Mouse (Mus musculus) megakaryocyte, embryonic 14.5 days (primary cell): Measurements from ENCODE around the gene Trim5. TPM values are rescaled to one million over a fixed set of nuclear protein-coding genes. Genes with fewer than 3 reads are reported as not detected.
"Not testable (repeated sequence)": the region's sequence is repeated elsewhere in the genome, so short reads cannot be mapped to it uniquely, and the experiment has no call there.

ENCODE experiments used
- H3K27me3 ChIP-seq: replicated peaks from 2 replicates; pipeline ENCODE3; 2012; ENCODE audit warnings: inconsistent platforms
- H3K36me3 ChIP-seq: replicated peaks from 2 replicates; pipeline ENCODE3; 2012; ENCODE audit warnings: low read length, inconsistent platforms, mixed read lengths
- H3K4me1 ChIP-seq: 2 replicates; pipeline ENCODE4 v1.6.1; 2012; ENCODE audit warnings: inconsistent platforms
- H3K4me3 ChIP-seq: replicated peaks from 2 replicates; pipeline ENCODE3; 2012; ENCODE audit warnings: moderate library complexity, mild to moderate bottlenecking, inconsistent platforms
- H3K9me3 ChIP-seq: 2 replicates; pipeline ENCODE4 v1.6.1; 2012; ENCODE audit warnings: inconsistent platforms
- FLI1 ChIP-seq: IDR thresholded peaks from 2 replicates; pipeline ENCODE4 v1.6.1; 2012; ENCODE audit warnings: low read length, inconsistent platforms, mixed read lengths
- GATA1 ChIP-seq: IDR thresholded peaks from 3 replicates; pipeline ENCODE4 v1.6.1; 2012; ENCODE audit warnings: mixed read lengths, low read length, inconsistent platforms, borderline replicate concordance
- polyA plus RNA-seq: library from polyadenylated mRNA; stranded (reverse); fragments of >175 nt; gene quantifications from 2 replicates; pipeline ENCODE4 v1.2.3, GENCODE M21; 2012; ENCODE audit warnings: low replicate concordance; ENCODE audit not compliant: insufficient read depth

The Trim5 gene
- 0.08 TPM in 1 of 2 replicates, not detected in the other for polyA plus RNA-seq

GRCm38 (mm10) chr7:104287576-104288443, at the start of gene Trim5:
TSS of gene Trim5 (minus strand) at chr7:104288094.
- H3K36me3 ChIP-seq, H3K9me3 ChIP-seq, H3K4me1 ChIP-seq, H3K27me3 ChIP-seq, H3K4me3 ChIP-seq: not testable (repeated sequence)

GRCm38 (mm10) chr7:104335547-104335946, 47.7 kb upstream of the Trim5 start:
- H3K27me3 ChIP-seq, H3K4me3 ChIP-seq, H3K9me3 ChIP-seq, H3K4me1 ChIP-seq: not testable (repeated sequence)
- H3K36me3 ChIP-seq, result peaks cover 14% of the 10 kb centered on the region

GRCm38 (mm10) chr7:104329171-104329570, 41.3 kb upstream of the Trim5 start, which contains the start of gene Trim34b:
TSS of gene Trim34b (plus strand) at chr7:104329471.
- H3K36me3 ChIP-seq, H3K27me3 ChIP-seq, H3K4me3 ChIP-seq, H3K4me1 ChIP-seq, H3K9me3 ChIP-seq: not testable (repeated sequence)

- TF ChIP-seq FLI1, result no peak
- no peak for TF ChIP-seq GATA1
- no peaks in the 10 kb centered on the region for H3K36me3 ChIP-seq
- no peaks in the 10 kb centered on the region for H3K4me1 ChIP-seq
- H3K4me3 ChIP-seq, result no peak overlapping the region
- H3K27me3 ChIP-seq, result no peaks in the 10 kb centered on the region
- H3K9me3 ChIP-seq, result no peaks in the 10 kb centered on the region
Measured at GRCm38 (mm10) chr7:104322028-104322427, 34.1 kb upstream of the Trim5 start.

- H3K9me3 ChIP-seq, H3K4me3 ChIP-seq, H3K36me3 ChIP-seq, H3K27me3 ChIP-seq, H3K4me1 ChIP-seq: not testable (repeated sequence)
Measured at GRCm38 (mm10) chr7:104315369-104316080, 27.6 kb upstream of the Trim5 start, which contains the start of gene Trim12a. TSS of gene Trim12a (minus strand) at chr7:104315466.

GRCm38 (mm10) chr7:104314796-104315353, 27.0 kb upstream of the Trim5 start:
- Histone ChIP-seq H3K4me1 (no peaks in the 10 kb centered on the region), H3K27me3 (no peaks in the 10 kb centered on the region), H3K36me3 (no peaks in the 10 kb centered on the region), H3K9me3 (no peaks in the 10 kb centered on the region), H3K4me3 (no peak overlapping the region)
- TF ChIP-seq GATA1, result no peak
- TF ChIP-seq FLI1, result no peak

- TF ChIP-seq GATA1 (no peak), FLI1 (no peak)
- H3K27me3 ChIP-seq, result no peaks in the 10 kb centered on the region
- no peaks in the 10 kb centered on the region for H3K36me3 ChIP-seq
- no peaks in the 10 kb centered on the region for H3K4me1 ChIP-seq
- H3K4me3 ChIP-seq, result no peak overlapping the region
- H3K9me3 ChIP-seq, result no peaks in the 10 kb centered on the region
Measured at GRCm38 (mm10) chr7:104291638-104292400, 3.9 kb upstream of the Trim5 start.

GRCm38 (mm10) chr7:104290641-104291040, 2.7 kb upstream of the Trim5 start:
- H3K9me3 ChIP-seq, result no peaks in the 10 kb centered on the region
- TF ChIP-seq GATA1 (no peak), FLI1 (no peak)
- H3K4me3 ChIP-seq, result no peak overlapping the region
- no peaks in the 10 kb centered on the region for H3K4me1 ChIP-seq
- no peaks in the 10 kb centered on the region for H3K36me3 ChIP-seq
- no peaks in the 10 kb centered on the region for H3K27me3 ChIP-seq

GRCm38 (mm10) chr7:104279361-104279760, 8.5 kb downstream of the Trim5 start:
- not testable (repeated sequence) for H3K9me3 ChIP-seq, H3K4me1 ChIP-seq, H3K27me3 ChIP-seq, H3K4me3 ChIP-seq, H3K36me3 ChIP-seq

GRCm38 (mm10) chr7:104265335-104265734, 22.6 kb downstream of the Trim5 start:
- H3K27me3 ChIP-seq, H3K9me3 ChIP-seq, H3K36me3 ChIP-seq, H3K4me3 ChIP-seq, H3K4me1 ChIP-seq: not testable (repeated sequence)

GRCm38 (mm10) chr7:104260380-104260779, 27.5 kb downstream of the Trim5 start:
- not testable (repeated sequence) for H3K9me3 ChIP-seq

More at GRCm38 (mm10) chr7:104260380-104260779, 27.5 kb downstream of the Trim5 start:
- not testable (repeated sequence) for H3K27me3 ChIP-seq, H3K4me1 ChIP-seq, H3K36me3 ChIP-seq, H3K4me3 ChIP-seq
